Mouse (Mus musculus): ENCODE data around the gene Eml6.

DNA sequence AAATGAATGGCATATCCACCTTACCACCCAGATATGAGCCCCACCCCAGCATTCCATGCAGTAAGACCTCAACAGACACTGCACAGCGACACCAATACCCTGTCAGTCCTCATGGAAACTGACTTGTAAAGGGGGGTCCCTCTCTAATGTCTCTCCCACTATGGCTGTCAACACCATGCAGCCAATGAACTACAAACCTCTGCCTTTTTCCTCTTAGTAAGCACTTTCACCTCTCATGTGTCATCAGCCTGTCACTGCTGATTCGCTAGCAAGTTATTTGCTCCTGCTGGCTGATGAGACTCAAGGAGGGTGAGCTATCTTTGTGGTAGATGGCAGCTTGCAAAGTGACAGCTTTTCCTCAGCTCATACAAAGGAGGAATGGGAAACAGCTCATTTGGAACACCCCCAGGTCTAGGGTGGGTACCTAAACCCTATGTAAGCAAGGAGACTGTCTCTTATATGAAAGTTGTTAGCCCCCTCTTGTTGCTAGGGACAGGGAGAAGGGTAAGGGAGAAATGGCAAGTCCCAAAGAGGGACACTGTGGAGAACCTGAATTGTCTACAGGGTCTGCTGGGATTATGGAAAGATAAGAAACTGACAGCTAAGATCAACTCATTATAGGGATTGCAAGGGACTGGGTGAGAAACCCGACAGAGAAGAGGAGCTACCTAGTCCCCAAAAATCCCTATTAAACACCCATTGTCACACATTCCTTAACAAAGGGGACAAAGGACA, 255.0 kb downstream of the Eml6 start:
- TF ChIP-seq CTCF (IDR thresholded peaks at IDR 0.05; ENCODE audit: low read depth) (no peak), EP300 (IDR thresholded peaks at IDR 0.05; ENCODE audit: low read depth) (no peak)
